Mouse (Mus musculus) 416B (cell line): ENCODE measurements around the gene Tbc1d1.

Experiments
- DNase-seq: peaks from one replicate; pipeline ENCODE4 v3.0.0; 2011; ENCODE audit warnings: low read depth

Tbc1d1 gene

DNA sequence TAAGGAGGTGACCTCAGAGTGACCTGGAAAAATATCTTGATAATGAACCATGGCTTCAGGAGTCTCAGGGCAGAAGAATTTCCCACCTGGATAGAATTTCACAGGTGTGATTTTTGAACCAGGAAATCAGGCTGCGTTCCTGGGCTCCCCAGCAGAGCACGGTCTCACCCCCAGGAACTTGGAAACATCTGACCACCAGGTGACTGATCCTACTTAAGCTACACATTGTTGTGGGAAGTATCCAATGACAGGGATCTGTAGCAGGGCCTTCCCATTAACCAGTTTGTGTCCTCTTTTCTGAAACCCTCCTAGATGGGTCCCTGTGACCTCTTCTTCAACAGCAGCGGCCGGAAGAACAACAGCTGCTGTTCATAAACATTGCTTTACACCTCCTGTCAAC lies 227.1 kb downstream of the Tbc1d1 start:
- no peak for DNase-seq

DNA sequence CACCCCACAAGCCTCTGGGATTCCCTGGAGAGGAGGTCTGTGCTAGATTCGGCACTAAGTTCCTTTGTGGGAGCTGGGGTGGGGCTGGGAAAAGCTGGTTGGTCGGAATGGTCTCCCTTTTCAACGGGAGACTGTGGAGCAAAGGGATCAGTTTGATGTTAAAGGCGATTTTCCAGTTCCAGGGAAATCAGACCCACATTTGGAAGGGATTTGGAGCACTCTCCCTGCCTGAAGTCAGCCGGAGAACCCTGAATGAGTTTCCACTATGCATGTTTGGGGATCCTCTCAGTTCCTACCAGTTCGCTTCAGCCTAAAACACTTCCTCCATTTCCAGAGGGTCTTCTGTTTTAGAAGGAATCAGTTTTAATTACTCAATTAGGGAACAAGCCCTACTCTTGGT lies 228.4 kb downstream of the Tbc1d1 start:
- no peak for DNase-seq

- DNase-seq, result no peak
These were observed 230.9 kb downstream of the Tbc1d1 start for GRCm38 (mm10) chr5:64386996-64387395.

DNA sequence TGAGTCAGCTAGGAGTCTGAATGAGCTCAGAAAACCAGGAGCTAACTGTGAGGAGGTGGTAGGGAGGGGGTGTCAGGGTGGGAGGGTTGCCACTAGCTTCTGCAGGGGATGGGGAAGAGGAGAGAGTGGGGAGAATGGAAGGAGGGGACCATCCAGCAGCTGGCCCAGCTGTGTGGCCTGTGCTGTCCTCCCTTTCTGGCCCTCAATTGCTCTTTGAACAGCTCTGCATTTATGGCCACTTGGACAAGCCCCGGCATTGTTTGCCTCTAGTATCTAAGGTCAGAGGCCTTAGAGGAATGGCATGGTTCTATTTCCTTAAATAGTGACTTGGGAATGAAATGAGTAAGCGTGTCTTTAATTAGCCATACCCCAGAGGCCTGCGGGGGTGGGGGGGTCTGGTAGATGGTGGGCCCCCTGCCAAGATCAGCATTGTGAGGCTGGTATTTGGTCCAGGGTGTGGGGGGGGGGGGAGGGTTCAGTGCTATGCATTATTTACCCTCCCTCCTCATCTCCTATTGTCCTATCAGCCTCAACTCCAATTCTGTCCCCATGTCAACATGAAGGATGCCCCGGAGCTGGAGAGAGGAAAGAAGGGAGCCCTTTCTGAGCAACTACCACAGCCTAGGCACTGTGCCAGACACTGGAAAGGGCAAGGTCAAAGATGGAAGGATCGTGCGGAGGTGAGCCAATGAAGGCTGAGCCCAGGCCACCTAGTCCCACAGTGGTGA lies 233.3 kb downstream of the Tbc1d1 start:
- DNase-seq, result no peak

DNA sequence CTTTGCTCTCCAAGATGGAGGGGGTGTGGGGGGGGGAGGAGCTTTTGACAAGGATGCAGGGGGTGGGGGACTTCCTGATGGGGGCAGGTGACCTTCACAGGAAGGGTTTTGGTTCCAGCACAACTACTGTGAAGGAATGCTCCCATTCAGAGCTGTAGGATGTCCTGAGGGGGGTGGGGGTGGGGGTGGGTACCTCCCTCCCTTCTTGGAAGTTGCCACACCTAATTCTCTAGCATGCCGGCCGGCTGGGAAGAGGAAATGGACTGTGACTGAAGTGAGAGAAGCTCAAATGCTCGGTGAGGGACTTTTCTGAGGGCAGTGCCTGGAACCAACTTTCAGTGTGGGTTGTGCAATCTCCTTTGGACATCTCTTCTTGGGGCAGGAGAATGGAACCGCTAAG lies 235.2 kb downstream of the Tbc1d1 start:
- DNase-seq, result no peak

DNA sequence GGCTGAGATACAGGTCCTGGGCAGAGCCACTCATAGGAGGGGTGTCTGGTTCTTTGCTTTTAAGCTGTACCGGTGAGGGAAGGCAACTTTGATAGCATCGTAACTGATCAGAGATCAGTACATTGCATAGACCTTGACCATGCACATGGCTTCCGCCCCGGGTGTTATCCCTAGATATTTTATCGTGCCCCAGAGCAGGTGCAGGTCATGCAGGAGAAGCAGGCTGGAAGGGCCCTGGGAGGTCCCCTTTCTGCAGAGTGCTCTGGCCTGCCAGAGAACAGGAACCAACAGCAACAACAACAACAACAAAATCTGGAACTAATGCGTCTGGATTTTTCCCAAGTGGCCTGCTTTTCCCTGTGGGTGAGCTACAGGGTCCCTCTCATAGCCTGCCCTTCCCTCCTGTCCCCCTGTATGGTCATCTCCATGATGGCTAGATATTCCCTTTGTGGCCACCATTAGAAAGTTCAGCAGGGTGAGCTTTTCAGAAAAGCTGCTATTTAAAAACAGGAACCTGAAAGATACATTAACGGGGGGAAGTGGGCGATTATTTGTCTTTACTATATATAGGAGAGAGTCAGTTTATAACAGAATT lies 236.4 kb downstream of the Tbc1d1 start:
- no peak for DNase-seq

DNA sequence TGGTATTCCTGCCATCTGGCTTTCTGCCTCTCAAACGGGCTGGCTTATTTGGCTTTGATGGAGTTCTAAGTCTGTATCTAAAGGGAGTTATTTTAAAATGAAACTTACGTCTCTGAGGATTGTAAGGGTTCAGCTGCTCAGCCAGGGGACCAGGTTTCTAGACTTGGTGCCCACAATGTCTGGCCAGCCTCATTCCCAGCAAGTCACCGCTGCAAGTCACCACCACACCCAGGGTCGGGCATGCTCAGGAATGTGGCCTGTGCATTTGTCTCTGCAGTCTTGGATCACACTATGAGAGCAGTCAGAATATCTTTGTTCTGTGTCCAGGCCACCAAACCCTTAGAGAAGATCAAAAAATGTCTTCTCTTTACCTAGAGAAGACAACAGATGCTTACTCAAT lies 237.4 kb downstream of the Tbc1d1 start:
- DNase-seq, result no peak

DNA sequence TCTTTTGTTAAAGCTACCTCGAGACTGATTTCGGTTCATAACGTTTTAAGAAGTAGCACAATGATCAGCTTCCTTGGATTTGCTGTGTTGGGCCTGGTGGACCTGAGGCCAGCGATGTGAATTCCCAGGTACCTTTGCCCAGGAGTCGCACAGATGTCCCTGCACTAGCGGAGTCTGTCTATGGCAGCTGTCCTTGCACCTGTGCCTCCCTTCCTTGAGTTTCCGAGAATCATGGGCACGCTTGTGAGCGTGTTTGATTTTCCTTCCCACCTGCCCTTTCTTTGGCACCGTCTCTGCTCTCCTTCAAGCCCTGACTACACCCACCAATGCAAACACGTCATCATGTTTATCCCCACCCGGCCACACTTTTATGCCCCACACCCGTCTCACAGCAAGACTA lies 242.1 kb downstream of the Tbc1d1 start:
- no peak for DNase-seq

DNA sequence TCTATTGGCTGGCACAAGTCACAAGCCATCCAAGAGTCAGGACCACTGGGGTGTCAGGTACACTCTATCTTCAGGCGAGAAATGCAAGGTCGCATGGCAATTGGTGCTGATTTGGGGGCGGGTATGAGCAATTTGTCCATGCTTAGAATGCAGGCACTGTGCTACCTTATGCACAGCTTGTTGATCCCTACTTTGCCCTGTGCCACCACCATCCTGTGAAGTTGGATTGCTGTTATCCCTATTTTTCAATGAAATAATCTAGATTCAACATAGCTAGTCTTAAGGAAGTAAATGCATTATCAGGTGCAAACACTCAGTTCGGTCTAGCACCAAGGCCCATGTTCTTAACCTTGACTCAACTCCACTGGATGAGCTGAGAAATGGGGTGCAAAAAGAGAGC lies 244.6 kb downstream of the Tbc1d1 start:
- no peak for DNase-seq
